Mouse (Mus musculus) erythroblast, embryonic 14.5 days (primary cell): ENCODE results near the gene Rnf10.

Experiments
- GATA1 ChIP-seq: IDR thresholded peaks from 2 replicates; pipeline ENCODE4 v1.6.1; 2012; ENCODE audit warnings: low read length, inconsistent platforms, mixed read lengths
- TAL1 ChIP-seq: IDR thresholded peaks from 3 replicates; pipeline ENCODE4 v1.6.1; 2012; ENCODE audit warnings: low read length, inconsistent platforms, mixed read lengths

GRCm38 (mm10) chr5:115272812-115273548 lies at the start of gene Rnf10:
- TF ChIP-seq TAL1: no peak
- TF ChIP-seq GATA1: no peak
